Mouse (Mus musculus): Measurements from ENCODE around the gene Cntnap5c.

Cntnap5c gene

DNA sequence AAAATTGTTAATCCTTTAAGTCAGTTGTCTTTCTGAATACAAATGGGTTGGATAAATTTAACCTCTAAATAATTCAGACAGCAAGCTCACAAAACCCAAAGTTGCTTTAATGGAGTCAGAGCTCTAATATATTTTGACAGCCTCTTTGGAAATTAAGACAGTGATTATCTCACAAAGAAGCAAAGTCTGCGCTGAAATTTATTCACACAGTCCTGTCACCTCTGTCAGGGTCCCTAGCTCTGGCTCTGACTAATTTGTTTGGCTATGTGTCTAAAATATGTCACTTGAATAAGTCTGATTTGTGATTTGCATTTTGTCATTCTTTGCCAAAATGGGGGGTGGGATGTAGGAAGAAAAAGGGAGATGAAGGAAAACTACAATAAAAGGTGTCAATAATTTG is 234.0 kb downstream of the Cntnap5c start:
- DNase-seq (ENCODE audit: low spot score), result no peak

DNA sequence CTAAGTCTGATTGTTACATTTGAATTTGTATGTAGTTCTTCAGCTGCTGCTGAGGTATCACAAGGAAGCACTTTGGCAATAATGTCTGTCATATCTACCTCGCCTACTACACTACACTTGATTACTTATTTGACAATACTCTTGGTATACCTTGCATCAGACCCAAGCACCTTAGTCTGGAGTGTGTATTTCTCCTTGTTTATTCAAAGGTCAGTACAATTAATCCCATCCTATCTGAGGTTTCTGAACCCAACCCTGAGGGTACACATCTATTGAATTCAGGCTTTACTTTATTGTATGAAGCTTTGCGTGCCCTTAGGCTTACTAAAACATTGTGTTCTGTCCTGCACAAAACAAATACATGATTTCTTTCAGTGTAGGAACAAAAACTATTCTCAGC is 235.1 kb downstream of the Cntnap5c start:
- no peak for DNase-seq (ENCODE audit: low spot score)

DNA sequence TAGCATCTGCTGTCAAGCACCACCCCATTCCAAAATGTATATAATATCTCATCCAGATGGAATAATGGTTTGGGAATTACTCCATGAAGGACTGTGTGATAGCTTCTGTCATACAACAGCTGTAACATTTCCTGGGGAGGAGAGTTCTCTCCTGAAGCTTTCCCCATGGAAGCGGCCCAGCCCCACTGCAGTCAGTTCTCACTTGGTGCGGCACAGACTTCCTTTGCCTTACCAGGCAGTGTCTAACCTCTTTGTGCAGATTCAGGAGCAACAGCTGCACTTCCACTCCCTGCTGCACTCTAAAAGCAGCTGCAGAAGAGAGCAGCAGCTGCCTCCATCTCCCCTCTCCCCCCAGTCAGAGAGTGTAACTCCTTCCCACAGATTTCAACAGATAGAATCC is 271.8 kb downstream of the Cntnap5c start:
- no peak for DNase-seq (ENCODE audit: low spot score)

DNA sequence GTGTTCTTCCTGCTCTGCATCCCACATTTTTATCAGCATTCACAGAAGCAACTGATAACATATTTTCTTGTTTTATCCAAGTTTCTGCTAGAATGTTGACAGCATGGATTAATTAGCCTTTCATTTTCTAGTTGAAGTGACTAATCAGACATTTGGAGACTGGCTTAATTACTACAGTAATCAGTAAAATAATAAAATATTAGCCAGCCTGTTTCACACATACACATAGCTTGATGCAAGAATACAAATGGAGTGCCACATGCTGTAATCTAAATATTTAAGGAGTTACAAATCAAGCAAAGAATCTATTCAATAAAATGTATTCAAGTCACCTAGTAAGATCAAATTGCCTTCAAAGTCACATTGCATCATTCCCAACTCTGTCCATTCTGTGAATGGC is 275.8 kb downstream of the Cntnap5c start:
- DNase-seq (ENCODE audit: low spot score), result no peak

DNA sequence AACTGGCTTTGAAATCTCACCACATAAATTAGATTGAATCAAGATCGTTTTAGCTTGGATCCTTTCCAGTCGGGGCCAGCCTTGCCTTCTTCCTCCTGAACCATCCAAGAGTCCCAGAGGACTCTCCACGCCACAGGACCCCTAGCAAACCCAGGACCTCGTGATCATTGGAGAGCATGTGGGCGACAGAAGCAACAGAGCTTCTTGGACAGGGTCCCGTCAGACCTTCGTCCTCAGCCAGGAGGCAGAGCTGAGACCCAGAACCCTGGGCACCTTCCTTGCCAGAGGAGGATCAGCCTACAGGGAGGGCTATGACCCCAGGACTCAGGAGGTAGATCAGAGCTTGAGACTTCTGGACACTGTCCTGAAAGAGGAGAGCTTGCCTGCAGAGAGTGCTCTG is 300.5 kb downstream of the Cntnap5c start:
- no peak for DNase-seq (ENCODE audit: low spot score)

DNA sequence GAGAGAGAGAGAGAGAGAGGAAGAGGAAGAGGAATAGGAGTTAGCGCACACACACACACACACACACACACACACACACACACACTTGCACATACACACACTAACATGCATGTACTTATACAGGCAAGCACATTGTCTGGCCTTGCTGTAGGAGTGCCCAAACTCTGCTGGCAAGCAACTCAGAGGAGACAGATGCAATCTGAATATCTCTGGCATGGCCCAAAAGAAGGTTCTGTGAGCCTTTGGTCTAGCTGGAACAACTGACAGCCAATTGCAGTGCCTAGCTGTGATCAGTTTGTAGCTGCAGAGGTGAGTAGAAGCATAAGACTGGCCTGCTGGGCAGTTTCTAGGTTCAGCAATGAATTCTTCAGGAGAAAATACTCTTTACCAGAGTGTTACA is 313.3 kb downstream of the Cntnap5c start:
- DNase-seq (ENCODE audit: low spot score), result no peak

DNA sequence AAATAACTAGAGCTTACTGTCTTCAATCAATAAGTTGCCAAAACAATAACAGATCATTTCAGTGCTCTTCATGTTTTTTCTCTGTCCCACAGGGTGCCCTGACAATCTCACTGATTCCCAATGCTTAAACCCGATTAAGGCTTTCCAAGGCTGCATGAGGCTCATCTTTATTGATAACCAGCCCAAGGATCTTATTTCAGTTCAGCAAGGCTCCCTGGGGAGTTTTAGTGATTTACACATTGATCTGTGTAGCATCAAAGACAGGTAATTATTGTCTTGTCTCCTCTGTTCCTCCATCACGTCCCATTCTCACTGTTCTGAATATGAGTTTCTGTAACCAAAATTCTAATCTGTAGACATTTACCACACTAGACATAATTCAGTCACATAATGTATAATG is 335.1 kb downstream of the Cntnap5c start:
- no peak for DNase-seq (ENCODE audit: low spot score)

DNA sequence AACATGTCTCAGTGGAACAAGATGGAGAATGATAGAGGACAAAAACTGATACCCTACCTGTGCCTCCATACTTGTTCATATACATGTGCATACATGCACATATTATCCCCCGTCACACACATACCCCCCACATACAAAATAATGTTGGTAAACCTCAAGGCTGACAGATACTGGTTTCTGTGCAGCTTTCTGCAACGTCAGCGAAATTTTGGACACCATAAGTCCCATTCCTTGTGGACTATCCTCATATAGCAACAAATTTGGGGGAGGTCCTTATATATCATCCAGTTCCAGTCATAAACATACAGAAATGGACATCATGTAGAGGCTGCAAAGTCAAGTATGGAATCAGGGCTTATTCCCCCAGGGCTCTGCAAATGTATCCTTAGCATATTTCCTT is 338.5 kb downstream of the Cntnap5c start:
- no peak for DNase-seq (ENCODE audit: low spot score)

DNA sequence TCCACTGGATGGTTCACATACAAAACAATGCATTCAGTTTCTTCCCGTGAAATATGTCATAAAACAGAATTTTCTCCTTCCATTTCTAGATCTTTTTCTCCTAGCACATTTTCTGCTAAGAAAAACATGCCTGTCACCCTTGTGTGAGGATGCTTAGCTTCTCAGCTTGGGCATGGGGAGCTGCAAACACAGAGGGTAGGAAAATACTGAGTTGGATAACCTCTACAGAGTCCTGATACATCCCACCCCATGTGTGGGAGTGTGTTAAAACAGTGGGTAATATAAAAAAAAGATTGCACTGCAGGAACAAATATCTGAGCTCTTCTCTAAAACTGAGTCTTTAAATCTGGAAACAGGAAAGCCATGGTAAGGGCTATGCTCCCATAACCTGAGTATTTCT is 339.0 kb downstream of the Cntnap5c start:
- DNase-seq (ENCODE audit: low spot score), result no peak

DNA sequence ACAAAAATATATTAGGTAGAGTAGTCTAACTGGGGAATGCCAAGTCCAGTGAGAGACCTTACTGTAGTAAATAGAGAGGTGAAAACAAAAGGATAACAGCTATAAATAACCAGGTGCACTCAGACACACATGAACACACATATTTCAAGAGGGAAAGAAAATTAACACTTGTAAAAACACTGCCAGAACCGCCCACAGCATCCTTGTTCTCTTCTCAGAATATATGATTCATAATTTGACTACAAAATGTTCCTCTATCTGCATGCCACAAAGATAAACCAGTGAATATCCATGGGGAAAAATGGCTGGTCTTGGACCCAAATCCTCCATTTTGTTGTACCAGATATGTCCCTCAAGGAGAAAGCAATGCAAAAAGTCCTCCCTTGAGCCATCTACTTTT is 417.8 kb downstream of the Cntnap5c start:
- no peak for DNase-seq (ENCODE audit: low spot score)

DNA sequence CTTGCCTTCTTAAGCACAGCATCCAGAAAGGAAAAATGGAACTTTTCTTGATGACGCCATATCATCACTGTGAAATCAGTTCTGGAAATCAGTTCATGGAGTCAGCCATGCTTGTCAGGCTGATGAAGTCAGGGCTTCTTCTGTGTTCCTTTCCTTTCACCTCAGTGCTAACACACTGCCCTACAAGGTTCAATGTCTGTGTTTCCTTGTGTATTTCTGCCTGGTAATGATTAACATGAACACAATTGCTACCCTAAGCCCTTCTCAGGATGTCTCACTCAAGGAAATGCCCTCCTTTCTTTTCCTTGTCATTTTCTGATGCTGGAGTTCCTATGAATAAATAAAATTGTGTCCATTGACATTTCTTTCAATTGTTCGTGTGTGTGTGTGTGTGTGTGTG is 431.8 kb downstream of the Cntnap5c start:
- DNase-seq (ENCODE audit: low spot score), result no peak

DNA sequence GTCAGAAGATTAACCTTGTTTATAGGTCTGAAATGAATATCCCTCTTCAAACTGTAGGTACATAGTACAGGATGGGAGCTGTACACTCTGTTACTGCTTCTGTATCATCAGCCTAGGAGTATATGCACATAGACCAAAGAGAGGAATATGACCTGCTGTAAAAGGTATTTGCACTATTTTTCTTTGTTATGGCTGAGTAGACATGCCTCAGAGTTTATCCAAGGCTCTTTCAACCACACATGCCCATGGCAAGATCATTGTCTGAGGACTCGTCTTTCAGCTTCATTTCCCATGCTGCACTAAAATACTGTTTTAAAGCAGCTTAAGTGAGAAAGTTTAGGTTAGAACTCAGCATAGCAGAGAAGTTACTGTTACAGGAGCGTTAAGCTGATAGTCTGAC is 498.7 kb downstream of the Cntnap5c start:
- no peak for DNase-seq (ENCODE audit: low spot score)

DNA sequence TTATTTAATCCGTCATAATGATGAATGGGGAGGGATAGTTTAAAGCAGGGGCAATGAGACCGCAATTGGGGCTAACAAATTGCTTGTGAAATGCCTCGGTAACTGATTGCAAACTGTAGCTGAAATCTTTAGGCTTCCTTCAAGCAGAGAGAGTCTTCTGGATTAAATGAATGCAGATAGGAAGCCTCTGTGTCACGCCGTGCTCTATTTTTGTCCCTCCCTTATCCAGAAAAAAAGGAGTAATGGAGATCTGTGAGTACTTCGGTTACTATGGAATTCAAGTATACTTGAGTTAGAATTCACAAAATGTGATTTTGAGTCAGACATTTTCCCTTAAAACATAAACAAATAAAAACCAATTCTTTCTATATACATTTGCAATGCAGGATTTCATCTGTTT is 581.9 kb downstream of the Cntnap5c start:
- no peak for DNase-seq (ENCODE audit: low spot score)

DNA sequence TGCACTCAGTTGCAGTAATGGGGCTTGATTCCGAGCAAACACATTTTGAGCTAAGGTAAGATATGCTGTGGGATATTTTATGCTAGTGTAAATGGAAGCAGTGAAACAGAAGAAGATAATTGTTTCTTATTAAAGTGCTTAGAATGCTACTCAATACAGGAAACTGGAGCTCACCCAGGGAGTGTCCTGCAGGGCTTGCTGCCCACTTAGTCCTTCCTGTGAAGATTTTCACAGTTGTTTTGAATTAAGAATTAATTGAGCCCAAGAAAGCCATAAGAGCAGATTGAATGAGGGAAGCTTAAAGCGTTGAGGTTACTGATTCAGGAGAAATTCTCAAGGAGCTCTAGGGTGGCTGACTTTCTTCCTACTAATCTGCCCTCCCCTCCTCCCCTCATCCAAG is 586.9 kb downstream of the Cntnap5c start:
- no peak for DNase-seq (ENCODE audit: low spot score)

DNA sequence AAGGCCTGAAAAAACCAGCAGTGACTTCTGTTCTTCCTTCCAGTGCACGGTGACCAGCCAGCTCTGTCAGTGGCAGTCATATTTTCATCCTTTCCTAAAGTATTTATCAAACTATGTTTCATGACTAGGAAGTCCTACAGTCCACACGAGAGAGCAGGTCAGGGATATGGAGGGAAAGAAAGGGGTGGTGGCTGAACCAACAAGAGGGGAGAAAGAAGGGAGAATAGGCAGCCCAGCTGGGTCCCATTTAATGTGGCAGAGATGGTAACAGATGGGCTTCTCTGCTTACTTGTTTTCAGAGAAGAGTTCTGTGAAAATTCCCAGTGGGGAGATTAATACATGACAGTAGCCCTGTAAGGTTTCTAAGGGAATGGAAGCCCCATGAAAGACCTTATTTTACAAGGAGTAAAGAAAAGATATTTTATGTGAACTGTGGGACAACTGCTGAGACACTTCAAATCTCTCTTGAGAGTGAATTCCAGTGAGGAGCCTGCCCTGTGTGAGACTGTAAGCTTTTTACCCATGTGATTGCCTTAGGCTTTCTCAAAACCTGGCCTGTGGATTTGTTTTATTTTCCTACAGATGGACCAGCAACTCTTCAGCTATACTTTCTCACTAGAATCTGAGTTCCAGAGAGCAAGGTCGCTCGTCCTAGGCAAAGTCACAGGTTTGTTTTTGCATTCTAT is 594.4 kb downstream of the Cntnap5c start:
- DNase-seq (ENCODE audit: low spot score), result no peak

DNA sequence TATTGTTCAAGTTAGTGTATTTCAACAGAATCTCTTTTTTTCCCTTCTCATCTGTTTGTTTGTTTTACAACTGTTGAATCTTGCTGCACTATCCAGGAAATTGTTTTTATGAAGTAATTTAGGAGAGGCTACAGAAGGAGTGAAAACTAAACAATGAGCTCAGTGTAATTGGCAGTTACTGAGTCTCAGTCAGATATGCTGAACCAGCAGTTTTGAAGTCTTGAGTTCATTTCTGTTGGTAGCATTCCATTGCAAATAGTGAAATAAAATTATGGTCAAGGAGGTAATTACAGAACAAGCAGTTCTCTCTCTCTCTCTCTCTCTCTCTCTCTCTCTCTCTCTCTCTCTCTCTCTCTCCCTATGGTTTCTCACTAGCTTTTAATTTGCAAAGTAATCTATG is 600.7 kb downstream of the Cntnap5c start:
- DNase-seq (ENCODE audit: low spot score), result no peak

DNA sequence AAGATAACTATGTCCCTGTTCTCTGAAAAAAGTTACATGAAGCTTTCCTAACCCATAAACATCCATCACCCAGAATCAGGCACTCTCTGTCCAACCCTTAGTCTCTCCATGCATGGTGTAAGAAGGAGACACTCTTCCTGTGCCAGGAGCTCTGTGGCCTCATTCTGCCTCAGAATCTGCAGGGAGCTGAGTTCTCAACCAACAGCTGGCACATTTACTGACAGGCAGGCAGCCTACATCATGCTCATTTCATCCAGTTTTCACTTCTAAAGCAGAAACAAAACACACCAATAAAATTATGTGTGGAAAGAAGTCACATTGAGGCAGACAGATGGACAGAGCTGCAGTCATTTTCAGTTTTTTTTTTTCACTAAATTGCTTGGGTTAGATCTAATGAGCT is 638.4 kb downstream of the Cntnap5c start:
- no peak for DNase-seq (ENCODE audit: low spot score)

DNA sequence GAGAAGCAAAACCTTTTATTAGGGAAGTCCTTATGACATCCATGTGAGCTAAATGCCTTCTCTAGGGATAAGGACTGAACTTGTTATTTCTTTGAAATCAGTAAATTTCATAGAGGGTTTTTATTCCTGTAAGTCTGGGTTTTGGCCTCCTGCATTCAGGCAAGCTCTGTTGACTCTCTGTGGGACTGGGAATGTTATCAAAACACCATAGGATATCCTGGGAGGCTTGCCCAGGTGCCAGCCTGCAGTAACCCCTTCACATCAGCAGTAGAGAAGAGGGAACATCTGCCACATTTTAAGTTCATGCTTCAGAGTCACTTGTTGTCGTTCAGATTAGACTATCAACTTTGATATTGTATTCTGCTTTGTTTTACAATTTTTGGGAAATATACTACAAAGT is 639.4 kb downstream of the Cntnap5c start:
- no peak for DNase-seq (ENCODE audit: low spot score)

DNA sequence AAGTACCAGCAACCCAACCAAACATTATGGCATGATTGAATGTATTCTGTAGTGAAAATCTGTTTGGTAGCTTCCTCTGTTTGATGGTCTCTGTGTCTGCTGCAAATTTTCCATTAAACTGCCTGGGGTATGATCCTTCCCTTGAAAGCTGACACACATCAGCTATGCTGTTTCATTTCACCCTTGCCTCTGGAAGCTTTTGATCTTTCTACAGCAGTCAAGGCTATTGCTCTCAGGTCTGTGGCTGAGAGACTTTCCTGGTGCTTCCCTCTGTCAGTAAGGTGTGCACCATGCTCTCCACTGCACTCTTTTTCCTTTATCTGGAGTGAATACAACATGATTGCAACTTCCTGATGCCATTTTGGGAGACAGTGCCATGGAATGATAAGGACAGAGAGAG is 668.1 kb downstream of the Cntnap5c start:
- DNase-seq (ENCODE audit: low spot score), result no peak

Data from ovary, postnatal 14 days (tissue).